Comparison of ENCODE assay signal across 7 mouse cellular contexts in genomic region chr17:21532101-21532951, GRCm38 (mm10). TPM values are rescaled to one million over a fixed set of nuclear protein-coding genes. Genes with fewer than 3 reads are reported as not detected.
DNase-seq lines count a peak whose midpoint lies in the region; ATAC-seq and TF ChIP-seq lines count a peak whose summit lies in the region.

No protein-coding gene starts in this region.

- H3K27me3 ChIP-seq in limb, embryonic 11.5 days (ENCODE audit: control insufficient read depth, insufficient read depth, low read length) = no peaks in the 10 kb centered on the region
- no peaks in the 10 kb centered on the region for H3K27me3 ChIP-seq in midbrain, embryonic 12.5 days
- H3K27me3 ChIP-seq in small intestine, adult 2 months (ENCODE audit: control insufficient read depth, insufficient read depth, low read length) = no peaks in the 10 kb centered on the region

- H3K36me3 ChIP-seq in limb, embryonic 11.5 days (ENCODE audit: control insufficient read depth, insufficient read depth, low read length) = no peaks in the 10 kb centered on the region
- H3K36me3 ChIP-seq in midbrain, embryonic 12.5 days = no peaks in the 10 kb centered on the region
- no peaks in the 10 kb centered on the region for H3K36me3 ChIP-seq in small intestine, adult 2 months (ENCODE audit: control insufficient read depth, insufficient read depth, low read length)

- H3K9me3 ChIP-seq in limb, embryonic 11.5 days (ENCODE audit: control insufficient read depth, low read length) = no peaks in the 10 kb centered on the region
- H3K9me3 ChIP-seq in midbrain, embryonic 12.5 days = no peaks in the 10 kb centered on the region

- H3K9ac ChIP-seq in limb, embryonic 11.5 days (ENCODE audit: low read length) = peak overlapping the region; percentile 83
- peak overlapping the region; percentile 88 for H3K9ac ChIP-seq in midbrain, embryonic 12.5 days (replicated peaks)

- WGBS in limb, embryonic 11.5 days = under 1% methylated on average over 50 of the region's 54 CpGs
- WGBS in midbrain, embryonic 12.5 days = 2% methylated on average over 52 of the region's 54 CpGs
- WGBS in small intestine, adult 2 months = under 1% methylated on average over 54 of the region's 54 CpGs

- peak; percentile 77 for TF ChIP-seq POLR2A in small intestine, adult 2 months (IDR thresholded peaks at IDR 0.05; ENCODE audit: low read depth, low read length)

- peak; percentile 80 for DNase-seq in adrenal gland, postnatal 10 days
- peak; percentile 79 for DNase-seq in embryo, embryonic 9.5 days (ENCODE audit: extremely low spot score)
- DNase-seq in heart, adult 18-20 months = peak; percentile 88
- peak; percentile 84 for DNase-seq in kidney, adult 18-20 months
- peak; percentile 76 for DNase-seq in limb, embryonic 11.5 days (ENCODE audit: low spot score)

- peak overlapping the region; percentile 51 for H3K4me3 ChIP-seq in limb, embryonic 11.5 days (ENCODE audit: low read depth, low read length)
- H3K4me3 ChIP-seq in midbrain, embryonic 12.5 days = peak overlapping the region; percentile 76
- H3K4me3 ChIP-seq in small intestine, adult 2 months (ENCODE audit: low read depth, low read length) = peak overlapping the region; percentile 91

- H3K4me2 ChIP-seq in limb, embryonic 11.5 days (ENCODE audit: low read depth, severe bottlenecking) = peak overlapping the region; percentile 48
- peak overlapping the region; percentile 74 for H3K4me2 ChIP-seq in midbrain, embryonic 12.5 days (replicated peaks)

- TF ChIP-seq CTCF in small intestine, adult 2 months (IDR thresholded peaks at IDR 0.05; ENCODE audit: extremely low read depth, insufficient read length, insufficient replicate concordance, low read depth, low read length) = 0 out of 2 replicates have a peak, but pooled peaks have one; percentile 22

- H3K4me1 ChIP-seq in limb, embryonic 11.5 days (ENCODE audit: control insufficient read depth, insufficient read depth, low read length) = no peaks in the 10 kb centered on the region
- peaks cover 15% of the 10 kb centered on the region for H3K4me1 ChIP-seq in midbrain, embryonic 12.5 days
- H3K4me1 ChIP-seq in small intestine, adult 2 months (ENCODE audit: control insufficient read depth, insufficient read depth, insufficient read length, low read length) = peaks cover 3% of the 10 kb centered on the region

- peak; percentile 78 for ATAC-seq in limb, embryonic 11.5 days (ENCODE audit: insufficient number of reproducible peaks, low FRiP score, low TSS enrichment, low read depth)
- ATAC-seq in midbrain, embryonic 12.5 days (ENCODE audit: low FRiP score, low read depth) = peak; percentile 83

- H3K27ac ChIP-seq in limb, embryonic 11.5 days (replicated peaks; ENCODE audit: low read depth, low read length) = peak overlapping the region; percentile 78
- peak overlapping the region; percentile 86 for H3K27ac ChIP-seq in midbrain, embryonic 12.5 days (replicated peaks)
- peak overlapping the region; percentile 78 for H3K27ac ChIP-seq in small intestine, adult 2 months (ENCODE audit: insufficient read depth, low read depth, low read length)

RNA-seq across cellular contexts. Expression of gene Zfp52, which starts 3.0 kb away (rescaled TPM):
- total RNA-seq in adrenal gland, postnatal 10 days (2021) = 10 to 100 TPM; 20.0 to 23.6 TPM
- total RNA-seq in heart, adult 18-20 months (2021) = 1 to 10 TPM; 5.1 to 5.8 TPM
- 1.9 and 2.5 TPM in 2 replicates for polyA plus RNA-seq in limb, embryonic 11.5 days (2014; fragmentation: Nextera tagmentation; extraction: Ambion mirVana)
- 2.0 TPM in 2 replicates for polyA plus RNA-seq in midbrain, embryonic 12.5 days (2016; fragmentation: Nextera tagmentation; extraction: Ambion mirVana)
- 0.05 TPM in 1 of 2 replicates, not detected in the other for polyA plus RNA-seq in small intestine, adult 2 months (2012; rRNA removed)

RNA-seq across cellular contexts. Expression of gene Zfp948, which starts 34.5 kb away (rescaled TPM):
- 10 to 100 TPM; 10.3 to 11.4 TPM for total RNA-seq in adrenal gland, postnatal 10 days (2021)
- 1 to 10 TPM; 3.2 to 3.5 TPM for total RNA-seq in heart, adult 18-20 months (2021)
- 16.4 and 17.4 TPM in 2 replicates for polyA plus RNA-seq in limb, embryonic 11.5 days (2014; fragmentation: Nextera tagmentation; extraction: Ambion mirVana)
- polyA plus RNA-seq in midbrain, embryonic 12.5 days (2016; fragmentation: Nextera tagmentation; extraction: Ambion mirVana) = 13.2 and 14.1 TPM in 2 replicates
- 0.20 and 0.60 TPM in 2 replicates for polyA plus RNA-seq in small intestine, adult 2 months (2012; rRNA removed)

RNA-seq across cellular contexts. Expression of gene Zfp53, which starts 43.5 kb away (rescaled TPM):
- 1 to 10 TPM; 4.1 to 6.3 TPM for total RNA-seq in adrenal gland, postnatal 10 days (2021)
- total RNA-seq in heart, adult 18-20 months (2021) = 1 to 10 TPM; 2.1 to 2.4 TPM
- polyA plus RNA-seq in limb, embryonic 11.5 days (2014; fragmentation: Nextera tagmentation; extraction: Ambion mirVana) = 9.9 and 10.7 TPM in 2 replicates
- 8.4 and 8.5 TPM in 2 replicates for polyA plus RNA-seq in midbrain, embryonic 12.5 days (2016; fragmentation: Nextera tagmentation; extraction: Ambion mirVana)
- polyA plus RNA-seq in small intestine, adult 2 months (2012; rRNA removed) = 2.5 and 2.6 TPM in 2 replicates

Comparison
In these comparisons a context has a peak if more than half of its experiments do, and no peak if none do; other contexts are left out.
1. Peak in every context shown above with its lines: DNase-seq, ATAC-seq, H3K4me3 ChIP-seq and H3K27ac ChIP-seq.